ENCODE assay signal across 21 mouse cellular contexts in genomic region chr2:19966445-19966844, GRCm38 (mm10). TPM values are rescaled to one million over a fixed set of nuclear protein-coding genes. Genes with fewer than 3 reads are reported as not detected.
DNase-seq lines count a peak whose midpoint lies in the region; ATAC-seq and TF ChIP-seq lines count a peak whose summit lies in the region.
"Had no signal": no experiment of that assay in that cellular context is flagged by ENCODE, and none has a peak within 500 bp of the region (broad histone marks: within the 10 kb centered on the region; RNA-seq: fewer than 3 reads in every experiment).

No protein-coding gene starts in this region.

- H3K4me3 ChIP-seq in forebrain, embryonic 14.5 days (ENCODE audit: low read depth, low read length), result no peak overlapping the region
- H3K4me3 ChIP-seq in forebrain, embryonic 12.5 days (replicated peaks), result no peak overlapping the region
- no peak overlapping the region for H3K4me3 ChIP-seq in lung, postnatal 0 days (ENCODE audit: low read depth, low read length)
- H3K4me3 ChIP-seq: limb, embryonic 12.5 days; liver, embryonic 13.5 days; neural tube, embryonic 13.5 days had no signal

- 53% methylated on average over 7 of the region's 7 CpGs for WGBS in forebrain, embryonic 14.5 days
- whole genome bisulfite sequencing in forebrain, embryonic 12.5 days, result 60% methylated on average over 7 of the region's 7 CpGs
- 53% methylated on average over 7 of the region's 7 CpGs for WGBS in lung, postnatal 0 days

- no peaks in the 10 kb centered on the region for H3K27me3 ChIP-seq in forebrain, embryonic 14.5 days (replicated peaks; ENCODE audit: control insufficient read depth, insufficient read depth, low read length)
- no peaks in the 10 kb centered on the region for H3K27me3 ChIP-seq in forebrain, embryonic 12.5 days
- no peaks in the 10 kb centered on the region for H3K27me3 ChIP-seq in lung, postnatal 0 days (replicated peaks; ENCODE audit: insufficient read depth, low read length)
- H3K27me3 ChIP-seq: limb, embryonic 12.5 days; liver, embryonic 13.5 days; neural tube, embryonic 13.5 days had no signal

- 0 out of 2 replicates have a peak, but pooled peaks have one; percentile 14 for TF ChIP-seq CTCF in lung, postnatal 0 days (IDR thresholded peaks at IDR 0.05)

- H3K9me3 ChIP-seq in forebrain, embryonic 14.5 days (replicated peaks; ENCODE audit: control insufficient read depth, low read length), result no peaks in the 10 kb centered on the region
- no peaks in the 10 kb centered on the region for H3K9me3 ChIP-seq in forebrain, embryonic 12.5 days
- H3K9me3 ChIP-seq in lung, postnatal 0 days (ENCODE audit: low read length), result no peaks in the 10 kb centered on the region
- H3K9me3 ChIP-seq: G1E; limb, embryonic 12.5 days; liver, embryonic 13.5 days; neural tube, embryonic 13.5 days had no signal

- ATAC-seq in forebrain, embryonic 14.5 days, result no peak
- no peak for ATAC-seq in forebrain, embryonic 12.5 days (ENCODE audit: low FRiP score)
- no peak for ATAC-seq in lung, postnatal 0 days
- ATAC-seq: forebrain, embryonic 16.5 days; intestine, embryonic 16.5 days had no signal

- no peak for TF ChIP-seq EP300 in lung, postnatal 0 days (IDR thresholded peaks at IDR 0.05)

- no peaks in the 10 kb centered on the region for H3K36me3 ChIP-seq in forebrain, embryonic 14.5 days (ENCODE audit: control insufficient read depth, insufficient read depth, low read length)
- no peaks in the 10 kb centered on the region for H3K36me3 ChIP-seq in forebrain, embryonic 12.5 days (replicated peaks)
- H3K36me3 ChIP-seq in lung, postnatal 0 days (ENCODE audit: insufficient read depth, low read length), result no peaks in the 10 kb centered on the region
- H3K36me3 ChIP-seq: G1E; limb, embryonic 12.5 days; liver, embryonic 13.5 days; neural tube, embryonic 13.5 days had no signal

- no peaks in the 10 kb centered on the region for H3K4me1 ChIP-seq in forebrain, embryonic 14.5 days (ENCODE audit: control insufficient read depth, insufficient read depth, low read length)
- no peaks in the 10 kb centered on the region for H3K4me1 ChIP-seq in forebrain, embryonic 12.5 days
- H3K4me1 ChIP-seq in lung, postnatal 0 days (ENCODE audit: insufficient read depth, low read depth, low read length), result no peaks in the 10 kb centered on the region
- H3K4me1 ChIP-seq: limb, embryonic 12.5 days; liver, embryonic 13.5 days; neural tube, embryonic 13.5 days had no signal

- H3K27ac ChIP-seq in forebrain, embryonic 14.5 days (ENCODE audit: low read depth, low read length), result no peak overlapping the region
- H3K27ac ChIP-seq in forebrain, embryonic 12.5 days, result no peak overlapping the region
- no peak overlapping the region for H3K27ac ChIP-seq in lung, postnatal 0 days (ENCODE audit: low read length)
- H3K27ac ChIP-seq: hindbrain, embryonic 14.5 days; limb, embryonic 12.5 days; liver, embryonic 13.5 days; neural tube, embryonic 13.5 days had no signal

- peak; percentile 9 for DNase-seq in forebrain, embryonic 14.5 days (ENCODE audit: low spot score)
- DNase-seq in lung, postnatal 0 days (ENCODE audit: low spot score), result no peak
- no peak for DNase-seq in lung, adult 18-20 months
- DNase-seq in WW6 (ENCODE audit: low read depth, low spot score), result peak; percentile 22
- peak; percentile 16 for DNase-seq in retina, postnatal 1 day
- no peak for DNase-seq in gastrocnemius, postnatal 4 days (ENCODE audit: low spot score in 2 of 2)
- no peak for DNase-seq in heart, adult 9 months (ENCODE audit: low spot score in 2 of 2)
- DNase-seq: adrenal gland, adult 8-10 months; B cell, adult 2 months; cerebellum, adult 18-20 months; kidney, postnatal 10 days; liver, embryonic 13.5 days; lung, postnatal 14 days had no signal

- H3K4me2 ChIP-seq in forebrain, embryonic 14.5 days (ENCODE audit: low read length), result no peak overlapping the region
- no peak overlapping the region for H3K4me2 ChIP-seq in forebrain, embryonic 12.5 days
- H3K4me2 ChIP-seq in lung, postnatal 0 days (replicated peaks; ENCODE audit: low read depth, low read length), result no peak overlapping the region
- H3K4me2 ChIP-seq: hindbrain, embryonic 14.5 days; limb, embryonic 12.5 days; liver, embryonic 13.5 days; neural tube, embryonic 13.5 days had no signal

- H3K9ac ChIP-seq in forebrain, embryonic 14.5 days (ENCODE audit: low read length), result no peak overlapping the region
- no peak overlapping the region for H3K9ac ChIP-seq in forebrain, embryonic 12.5 days
- no peak overlapping the region for H3K9ac ChIP-seq in lung, postnatal 0 days (replicated peaks; ENCODE audit: low read depth)
- H3K9ac ChIP-seq: hindbrain, embryonic 14.5 days; limb, embryonic 12.5 days; liver, embryonic 13.5 days; neural tube, embryonic 13.5 days had no signal

RNA-seq across cellular contexts. Expression of gene Etl4, which starts 56.9 kb away (rescaled TPM):
- polyA plus RNA-seq in forebrain, embryonic 14.5 days (2014; fragmentation: Nextera tagmentation; extraction: Ambion mirVana), result 13.6 and 14.7 TPM in 2 replicates
- polyA plus RNA-seq in forebrain, embryonic 12.5 days (2016; fragmentation: Nextera tagmentation; extraction: Ambion mirVana), result 30.0 and 30.3 TPM in 2 replicates
- 15.7 and 16.6 TPM in 2 replicates for polyA plus RNA-seq in lung, postnatal 0 days (2015; fragmentation: Nextera tagmentation; extraction: Ambion mirVana)
- 10 to 100 TPM; 32.9 to 38.3 TPM for total RNA-seq in gastrocnemius, postnatal 4 days (2021)
- total RNA-seq: megakaryocyte-erythroid progenitor cell, adult 5-6 weeks had no signal
- polyA plus RNA-seq: G1E had no signal

Comparison
In these comparisons a context has a peak if more than half of its experiments do, and no peak if none do; other contexts are left out.
1. DNase-seq: peak in forebrain, embryonic 14.5 days (single experiment), WW6 (single experiment) and retina, postnatal 1 day (single experiment); none in lung, postnatal 0 days (single experiment), lung, adult 18-20 months (0 of 2), gastrocnemius, postnatal 4 days (0 of 2) and heart, adult 9 months (0 of 2).